Mouse (Mus musculus): Measurements from ENCODE around the gene Lsm4. TPM values are rescaled to one million over a fixed set of nuclear protein-coding genes. Genes with fewer than 3 reads are reported as not detected.
A peak's percentile ranks its signal among the peaks of the same experiment; 100 is the strongest.

Lsm4 gene
- 10 to 100 TPM; 73.2 to 75.9 TPM for total RNA-seq (2021)
- long read RNA-seq, experiment 1, transcript Lsm4-201 (5 exons, 925 nt) = major isoform, 36 of 39 reads
- long read RNA-seq, experiment 1, partial matches to known transcripts = 1 of 39 reads
- long read RNA-seq, experiment 1, other reads (novel, unspliced or antisense) = 2 of 39 reads
- long read RNA-seq, experiment 2, transcript Lsm4-201 (5 exons, 925 nt) = major isoform, 130 of 150 reads
- long read RNA-seq, experiment 2, partial matches to known transcripts = 11 of 150 reads
- long read RNA-seq, experiment 2, other reads (novel, unspliced or antisense) = 9 of 150 reads

DNA sequence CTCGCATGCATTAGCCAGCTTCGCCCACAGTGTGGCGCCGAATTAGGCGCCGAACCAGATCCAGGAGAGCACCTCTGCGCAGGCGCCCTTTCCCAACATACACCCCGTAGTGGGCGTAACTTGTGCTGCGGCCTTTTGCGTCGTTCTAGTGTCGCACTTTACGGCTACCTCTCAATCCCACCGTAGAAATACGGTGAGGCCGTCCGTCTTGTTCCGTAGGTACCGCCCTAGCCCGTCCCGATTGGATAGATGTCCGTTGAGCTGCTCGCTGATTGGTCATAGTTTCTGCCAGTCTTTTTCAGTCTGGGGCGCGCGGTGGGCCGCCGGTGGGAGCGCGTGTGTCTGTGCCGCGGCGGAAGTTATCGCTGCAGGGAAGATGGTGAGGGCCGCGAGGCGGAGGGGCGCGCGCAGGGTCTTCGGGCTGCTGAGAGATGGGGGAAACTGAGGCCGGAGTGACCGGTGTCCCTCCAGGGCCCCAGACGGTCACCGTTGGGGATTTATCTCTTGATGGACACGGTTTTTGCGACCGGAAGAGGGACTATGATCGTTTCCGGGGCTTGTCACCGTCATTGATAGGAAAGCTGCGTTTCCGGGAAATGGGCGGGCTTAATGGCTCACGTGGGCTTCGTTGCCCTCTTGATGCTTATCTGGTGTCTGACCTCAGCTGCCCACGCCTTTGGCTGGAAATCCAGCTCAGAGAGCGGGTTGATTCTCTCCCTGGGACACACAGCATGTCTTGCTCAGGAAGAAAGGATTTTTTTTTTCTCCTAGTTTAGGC lies at the start of gene Lsm4:
TSS of gene Lsm4 (plus strand) at position 170 of the 778 bp plus-strand sequence.
- DNase-seq (ENCODE audit: low spot score in 2 of 2) = peak; percentile 95 to 97

DNA sequence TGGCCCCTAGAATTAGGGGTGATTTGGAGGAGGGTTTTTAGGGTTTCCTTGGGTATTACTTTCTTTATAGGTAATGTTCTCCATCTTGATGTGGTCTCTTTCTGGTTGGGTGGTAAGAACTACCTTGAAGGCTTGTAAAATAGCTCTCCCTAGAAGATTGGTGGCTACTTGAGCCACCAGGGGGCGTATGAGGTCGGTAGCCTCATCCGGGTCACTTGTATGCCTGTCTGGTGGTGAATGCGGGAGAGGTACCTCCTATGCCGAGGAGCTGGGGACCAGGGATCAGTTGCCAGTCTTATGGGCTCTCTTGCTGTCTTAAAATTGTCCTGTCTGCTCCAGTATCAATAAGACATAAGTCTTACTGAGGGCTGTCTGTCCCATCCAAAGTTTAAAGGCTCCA lies 47.9 kb upstream of the Lsm4 start:
- DNase-seq (ENCODE audit: low spot score in 2 of 2) = peak; percentile 52 to 67

DNA sequence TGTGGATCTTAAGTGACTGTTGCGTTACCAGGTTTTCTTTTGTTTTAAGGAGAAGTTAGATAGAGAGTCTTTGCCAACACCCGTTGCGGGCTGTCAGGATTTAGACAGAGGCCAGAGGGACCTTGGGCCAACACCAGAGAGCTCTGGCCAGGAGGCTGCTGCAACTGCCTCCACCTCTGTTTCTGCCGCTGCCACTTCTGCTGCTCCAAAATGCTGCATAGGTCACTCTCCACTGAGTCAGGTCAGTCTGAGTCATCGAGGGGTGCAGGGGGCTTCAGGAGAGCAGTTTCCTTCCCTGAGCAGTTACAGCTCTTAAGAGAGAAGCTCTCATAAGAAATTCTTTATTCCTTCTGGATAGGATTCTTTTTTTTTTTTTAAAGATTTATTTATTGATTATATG lies 46.0 kb upstream of the Lsm4 start:
- no peak for DNase-seq (ENCODE audit: low spot score in 2 of 2)

DNA sequence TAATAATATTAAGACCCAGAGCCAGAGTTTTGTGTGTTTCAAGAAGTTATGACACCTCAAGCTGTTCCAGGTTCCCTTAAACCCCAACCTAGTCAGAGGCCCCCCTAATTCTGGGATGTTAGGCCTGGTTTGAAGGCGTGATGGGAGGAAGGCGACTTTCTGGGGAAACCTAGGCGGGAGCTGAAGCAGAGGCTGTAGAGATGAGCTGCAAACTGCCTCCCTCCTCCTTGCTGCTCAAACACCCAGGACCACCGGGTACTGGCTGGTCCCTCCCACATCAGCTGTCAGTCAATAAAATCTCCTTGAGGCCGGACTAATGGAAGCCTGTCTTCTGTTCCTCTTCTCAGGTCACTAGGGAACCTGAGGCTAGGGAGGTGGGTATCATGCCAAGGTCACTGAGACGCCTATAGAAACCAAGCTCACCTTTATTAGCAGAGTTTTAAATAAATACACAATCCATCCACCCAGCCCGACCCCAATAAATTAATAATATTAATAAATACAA lies 44.0 kb upstream of the Lsm4 start:
- no peak for DNase-seq (ENCODE audit: low spot score in 2 of 2)

DNA sequence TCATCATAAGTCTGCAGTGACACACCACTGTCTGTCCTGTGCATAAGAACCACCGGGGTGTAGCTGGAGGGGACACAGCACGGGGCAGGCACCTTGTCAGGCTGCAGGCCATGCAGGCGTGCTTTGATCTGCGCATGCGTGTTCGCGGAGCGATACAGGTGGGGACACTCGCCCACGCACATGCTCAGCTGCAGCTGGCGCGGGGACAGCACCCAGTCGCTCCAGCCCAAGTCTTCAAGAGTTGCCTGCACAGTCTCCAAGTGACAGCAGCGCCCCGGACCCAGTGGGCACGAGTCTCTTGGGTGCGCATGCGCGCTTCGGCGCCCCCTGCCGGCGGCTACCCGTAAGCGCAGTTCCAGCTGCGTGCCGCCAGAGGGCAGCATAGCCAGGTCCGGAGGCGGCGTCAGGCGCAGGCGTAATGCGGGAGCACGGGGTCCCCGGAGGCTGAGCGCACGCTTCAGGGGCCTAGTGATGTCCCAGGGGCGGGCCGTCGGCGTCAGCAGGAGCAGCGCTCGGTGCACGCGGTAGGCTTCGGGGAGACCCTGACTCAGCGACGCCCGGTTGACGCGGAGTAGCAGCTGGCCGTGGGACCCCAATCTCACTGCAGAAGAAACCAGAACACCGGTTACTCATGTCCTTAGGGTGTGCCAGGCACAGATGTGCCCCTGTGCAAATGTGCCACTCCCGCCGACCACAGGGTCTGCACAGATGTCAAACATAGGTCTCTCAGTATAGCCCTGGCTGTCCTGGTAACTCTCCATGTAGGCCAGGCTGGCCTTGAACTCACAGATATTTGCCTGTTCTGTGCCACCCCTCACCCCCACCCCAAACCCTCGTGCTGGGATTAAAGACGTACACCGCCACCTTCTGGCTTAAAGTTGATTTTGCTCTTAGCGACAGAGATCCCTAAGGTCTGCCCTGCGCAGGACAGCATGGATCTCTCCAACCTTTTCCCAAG lies 43.2 kb upstream of the Lsm4 start:
- DNase-seq (ENCODE audit: low spot score in 2 of 2) = peak; percentile 91 to 94

DNA sequence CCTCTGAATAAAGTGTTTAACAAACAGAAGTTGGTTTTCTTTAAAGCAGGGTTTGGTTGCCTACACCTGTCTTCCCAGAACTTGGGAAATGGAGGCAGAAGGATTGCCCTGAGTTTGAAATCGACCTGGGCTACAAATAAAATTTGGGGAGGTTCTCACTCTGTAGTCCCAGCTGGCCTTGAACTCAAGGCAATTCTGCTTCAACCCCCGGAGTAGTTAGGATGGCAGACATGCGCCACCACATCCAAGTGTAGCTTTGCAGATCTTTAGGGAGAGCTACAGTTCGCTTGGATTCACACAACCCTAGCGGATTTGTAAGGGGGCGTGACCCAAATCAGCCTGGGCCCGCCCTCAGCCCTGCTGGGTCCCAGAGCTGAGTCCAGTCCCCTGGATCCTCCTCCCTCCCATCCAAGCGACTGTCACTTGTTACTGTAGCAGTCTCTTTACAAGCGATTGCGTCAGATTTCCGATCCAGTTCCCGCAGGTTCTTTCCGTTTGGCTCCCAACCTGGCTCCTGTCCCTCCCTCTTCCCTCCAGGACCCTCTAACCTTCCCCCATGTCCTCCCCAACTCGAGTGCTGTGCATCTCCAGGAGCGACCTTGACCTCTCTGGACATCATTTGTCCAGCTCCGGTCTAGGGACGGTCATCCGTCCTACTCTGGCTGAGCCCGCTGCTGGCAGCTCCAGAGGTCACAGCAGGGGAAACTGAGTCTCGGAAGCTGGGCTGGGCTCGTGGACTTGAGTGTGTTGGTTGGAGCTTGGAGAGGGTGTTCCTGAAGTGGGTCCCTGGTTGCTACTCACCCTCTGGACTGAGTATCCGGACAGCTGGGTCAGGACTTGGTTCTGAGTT lies 42.3 kb upstream of the Lsm4 start:
- DNase-seq (ENCODE audit: low spot score in 2 of 2) = peak; percentile 57 to 64

DNA sequence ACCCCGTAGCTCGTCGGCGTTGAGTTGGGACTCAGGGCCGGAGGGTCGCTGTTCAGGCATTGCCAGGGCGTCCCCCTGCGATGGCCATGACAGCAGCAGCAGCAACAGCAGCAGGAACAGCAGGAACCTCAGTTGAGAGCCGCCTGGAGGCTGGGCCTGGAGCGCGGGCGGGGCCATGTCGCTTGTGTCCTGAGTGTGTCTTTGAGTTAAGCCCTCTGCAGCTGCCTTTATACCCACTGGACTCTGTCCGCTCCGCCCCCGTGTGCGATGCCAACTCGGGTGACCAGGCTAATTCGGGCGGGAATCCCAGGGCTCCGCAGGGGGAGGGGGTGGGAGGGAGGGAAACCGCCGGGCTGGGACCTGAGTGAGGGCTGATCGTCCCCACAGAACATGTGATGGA lies 41.6 kb upstream of the Lsm4 start:
- DNase-seq (ENCODE audit: low spot score in 2 of 2) = peak in 1 of 2 experiments; percentile 51

DNA sequence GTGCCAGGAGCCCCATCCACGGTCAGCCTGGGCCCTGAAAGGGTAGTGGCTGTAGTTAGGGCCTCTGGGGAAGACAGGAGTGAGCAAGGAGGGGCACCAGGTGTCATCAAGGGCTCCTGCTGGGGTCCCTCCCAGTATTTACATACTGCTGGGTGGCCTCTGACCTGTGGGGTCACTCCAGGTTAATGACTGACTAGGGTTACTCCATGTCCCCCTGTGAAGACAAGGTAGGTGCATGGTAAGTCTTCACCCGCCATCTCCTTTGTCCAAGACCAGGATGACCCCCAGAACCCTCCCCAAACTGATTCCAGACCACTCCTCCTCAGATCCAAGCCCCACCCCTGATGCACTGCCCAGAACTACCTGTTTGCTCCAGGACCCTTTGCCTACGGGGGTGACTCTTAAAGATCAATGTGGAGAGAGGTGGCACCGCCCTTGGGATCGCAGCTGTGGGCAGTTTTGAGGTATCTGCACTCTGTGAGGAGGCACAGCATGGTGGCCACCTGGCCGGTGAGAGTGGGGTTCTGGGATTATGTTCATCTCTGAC lies 40.6 kb upstream of the Lsm4 start, which contains the start of gene Gdf15:
TSS of gene Gdf15 (minus strand) at position 111 of the 547 bp plus-strand sequence.
- DNase-seq (ENCODE audit: low spot score in 2 of 2) = no peak

DNA sequence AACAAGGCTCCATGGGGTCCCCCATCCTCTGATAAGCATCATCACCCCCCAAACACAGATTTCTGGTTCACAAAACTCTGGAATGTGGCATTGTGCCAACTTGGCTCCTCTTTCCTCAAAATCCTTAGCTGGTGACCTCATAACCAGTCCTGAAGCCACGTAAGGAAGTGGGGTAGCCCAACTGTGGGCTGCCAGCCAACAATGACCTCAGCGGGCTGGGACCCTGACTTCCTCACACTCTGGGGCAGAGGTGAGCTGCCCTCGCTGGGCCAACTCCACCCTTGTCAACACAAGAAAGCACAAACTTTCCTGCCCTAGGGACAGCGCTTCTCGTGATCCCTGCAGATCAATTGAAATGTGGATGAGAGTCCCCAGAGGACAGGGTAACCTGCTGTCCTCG lies 39.0 kb upstream of the Lsm4 start:
- DNase-seq (ENCODE audit: low spot score in 2 of 2) = peak; percentile 59 to 79

DNA sequence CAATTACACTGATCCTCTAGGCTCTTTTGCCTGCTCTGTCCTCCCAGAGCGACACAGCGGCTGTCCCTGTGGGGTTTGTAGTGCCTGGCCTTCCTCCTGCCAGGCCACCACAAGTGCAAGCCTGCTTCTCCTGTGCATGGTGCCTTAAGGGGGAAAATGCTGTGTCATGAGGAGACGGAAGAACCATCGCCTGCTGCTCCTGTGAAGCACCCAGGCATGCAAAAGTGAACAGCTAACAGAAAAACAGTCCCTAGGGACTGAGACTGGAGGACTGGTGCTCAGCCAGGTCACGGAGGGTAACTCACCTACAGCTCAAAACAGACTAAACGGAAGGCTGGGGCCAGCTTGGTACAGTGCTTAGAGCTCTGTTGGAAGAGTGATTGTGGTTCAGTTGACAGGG lies 37.5 kb upstream of the Lsm4 start:
- no peak for DNase-seq (ENCODE audit: low spot score in 2 of 2)

DNA sequence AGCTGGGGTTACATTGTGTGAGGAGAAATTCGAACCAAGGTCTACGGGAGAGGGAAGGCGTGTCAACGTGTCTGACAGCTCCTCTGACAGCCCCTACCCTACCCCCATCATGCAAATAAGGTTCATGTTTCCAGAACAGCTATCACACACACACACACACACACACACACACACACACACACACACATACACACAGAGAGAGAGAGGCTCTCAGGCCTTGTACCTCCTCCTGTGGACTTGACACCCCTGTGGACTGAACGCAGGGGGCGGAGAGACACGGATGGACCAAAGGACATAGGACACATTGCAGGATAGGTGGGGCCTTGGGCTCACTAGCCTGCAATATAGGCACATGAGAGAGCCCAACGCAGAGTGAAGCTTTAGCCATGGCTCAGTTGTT lies 36.2 kb upstream of the Lsm4 start:
- no peak for DNase-seq (ENCODE audit: low spot score in 2 of 2)

DNA sequence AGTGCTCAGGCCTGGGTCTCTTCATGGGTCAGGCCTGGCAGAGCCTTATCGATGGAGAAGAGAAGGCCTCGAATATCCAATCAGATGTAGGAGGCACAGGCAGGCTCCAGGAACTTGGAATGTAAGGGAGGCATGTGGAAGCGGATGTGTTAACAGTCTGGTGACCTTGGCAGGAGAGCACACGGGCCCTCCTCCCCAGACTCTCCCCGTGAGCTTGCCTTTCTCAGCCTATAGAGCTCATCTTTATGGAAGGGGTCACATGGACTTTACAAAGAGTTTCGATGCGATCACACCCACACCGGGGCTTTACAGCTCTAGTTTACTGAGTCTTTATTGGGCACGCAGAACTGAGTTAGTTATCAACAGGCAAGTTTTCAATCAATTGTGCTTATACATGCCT lies 34.3 kb upstream of the Lsm4 start:
- no peak for DNase-seq (ENCODE audit: low spot score in 2 of 2)

DNA sequence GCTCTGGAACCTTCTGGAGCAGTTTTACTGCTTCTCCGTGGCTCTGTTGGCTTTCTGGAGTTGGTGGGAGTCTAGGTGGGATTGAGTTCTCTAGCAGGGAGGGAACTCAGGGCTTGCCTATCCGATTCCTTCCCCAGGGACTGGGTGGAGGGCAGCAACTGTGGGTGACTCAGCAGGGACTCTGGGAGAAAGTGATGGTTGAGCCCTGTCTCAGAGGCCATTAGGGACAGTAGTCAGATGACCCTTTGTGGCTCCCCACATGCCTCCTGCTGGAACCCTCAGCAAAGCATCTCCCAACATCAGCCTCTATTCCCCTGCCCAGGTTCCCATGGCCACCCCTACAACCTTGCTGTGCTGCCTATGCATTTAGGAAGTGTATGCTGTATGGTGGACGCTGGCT lies 30.0 kb upstream of the Lsm4 start:
- no peak for DNase-seq (ENCODE audit: low spot score in 2 of 2)

DNA sequence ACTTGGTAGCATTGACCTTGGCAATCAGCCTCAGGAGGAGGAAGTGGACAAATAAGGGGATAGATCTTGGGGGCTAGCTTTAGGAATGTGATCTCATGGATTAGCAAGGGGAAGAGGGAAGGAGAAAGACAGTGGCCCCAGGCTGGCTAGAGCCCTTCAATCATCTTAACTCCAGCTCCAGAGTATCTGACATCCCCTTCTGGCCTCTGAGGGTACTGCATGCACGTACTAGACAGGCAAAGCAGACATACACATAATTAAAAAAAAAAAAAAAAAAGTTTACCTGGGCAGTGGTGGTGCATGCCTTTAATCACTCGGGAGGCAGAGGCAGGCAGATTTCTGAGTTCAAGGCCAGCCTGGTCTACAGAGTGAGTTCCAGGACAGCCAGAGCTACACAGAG lies 29.0 kb upstream of the Lsm4 start:
- no peak for DNase-seq (ENCODE audit: low spot score in 2 of 2)

DNA sequence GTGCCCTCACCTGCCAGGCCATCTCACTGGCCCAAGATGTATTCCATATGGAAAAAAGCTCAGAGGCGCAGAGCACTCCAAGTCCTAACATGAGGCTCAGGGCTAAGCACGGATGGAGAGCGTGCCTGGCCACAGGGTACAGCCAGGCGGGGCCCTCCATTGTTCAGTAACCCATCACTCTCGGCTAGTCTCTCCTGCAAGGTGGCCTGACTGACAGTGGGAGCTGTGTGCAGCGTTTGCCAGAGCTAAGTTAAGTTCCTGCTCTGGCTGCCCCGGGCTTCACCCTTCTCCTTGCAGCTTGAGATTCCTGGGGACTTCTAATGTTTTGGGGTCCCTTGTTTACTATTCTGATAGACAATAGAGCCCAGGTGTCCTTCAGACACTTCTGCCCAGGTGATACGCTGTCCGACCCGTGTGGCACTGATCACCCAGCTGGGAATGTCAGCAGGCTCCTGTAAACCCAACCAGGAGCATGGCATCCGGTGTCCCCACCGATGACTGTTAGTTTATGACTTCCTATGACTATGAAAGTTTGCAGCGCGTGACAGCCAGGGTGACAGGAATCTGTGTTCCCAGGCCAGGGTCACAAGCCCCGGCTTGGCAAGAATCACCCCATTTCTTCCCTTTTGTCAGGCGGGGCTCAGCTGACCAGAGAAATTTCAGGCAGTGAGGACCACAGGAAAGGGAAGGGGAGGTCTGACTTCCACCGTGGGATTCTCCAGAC lies 27.4 kb upstream of the Lsm4 start:
- peak; percentile 51 to 56 for DNase-seq (ENCODE audit: low spot score in 2 of 2)

DNA sequence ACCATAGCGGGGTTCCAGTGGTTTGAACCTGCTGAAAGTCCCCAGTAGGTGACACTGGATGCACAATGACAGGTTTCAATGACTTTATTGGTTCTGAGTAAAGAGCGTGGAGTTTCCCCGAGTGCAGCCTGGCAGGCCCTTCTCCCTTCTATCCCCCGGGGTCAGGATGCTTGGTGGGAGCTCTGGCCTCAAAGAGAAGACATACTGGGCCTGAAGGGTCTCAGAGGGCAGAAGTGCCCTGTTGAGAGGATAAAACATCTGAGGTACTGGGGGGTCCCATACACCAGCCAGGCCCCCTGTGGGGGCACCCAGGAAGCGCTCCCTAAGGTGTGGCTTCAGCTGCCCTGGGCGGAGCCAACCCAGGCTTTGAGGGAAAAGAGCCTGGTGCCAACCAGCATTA lies 26.7 kb upstream of the Lsm4 start:
- no peak for DNase-seq (ENCODE audit: low spot score in 2 of 2)

DNA sequence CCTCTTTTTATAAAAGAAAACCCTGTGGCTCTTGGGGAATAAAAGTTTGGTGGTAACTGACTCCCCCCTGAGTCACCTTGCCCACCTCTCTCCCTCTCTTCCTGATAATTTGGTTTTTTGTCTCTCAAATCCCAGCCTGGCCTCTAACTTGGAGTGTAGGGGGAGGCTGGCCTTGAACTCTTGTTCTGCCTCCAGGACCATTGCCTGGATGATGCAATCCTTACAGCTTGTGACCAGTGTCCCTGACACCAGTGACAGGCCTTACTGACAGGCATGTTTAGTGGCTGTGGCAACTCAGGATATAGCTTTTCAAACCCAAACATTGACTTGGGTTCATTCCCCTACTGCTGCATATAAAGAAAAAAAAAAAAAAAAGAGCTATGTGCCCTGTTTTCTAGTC lies 26.3 kb upstream of the Lsm4 start:
- DNase-seq (ENCODE audit: low spot score in 2 of 2) = peak in 1 of 2 experiments; percentile 59

DNA sequence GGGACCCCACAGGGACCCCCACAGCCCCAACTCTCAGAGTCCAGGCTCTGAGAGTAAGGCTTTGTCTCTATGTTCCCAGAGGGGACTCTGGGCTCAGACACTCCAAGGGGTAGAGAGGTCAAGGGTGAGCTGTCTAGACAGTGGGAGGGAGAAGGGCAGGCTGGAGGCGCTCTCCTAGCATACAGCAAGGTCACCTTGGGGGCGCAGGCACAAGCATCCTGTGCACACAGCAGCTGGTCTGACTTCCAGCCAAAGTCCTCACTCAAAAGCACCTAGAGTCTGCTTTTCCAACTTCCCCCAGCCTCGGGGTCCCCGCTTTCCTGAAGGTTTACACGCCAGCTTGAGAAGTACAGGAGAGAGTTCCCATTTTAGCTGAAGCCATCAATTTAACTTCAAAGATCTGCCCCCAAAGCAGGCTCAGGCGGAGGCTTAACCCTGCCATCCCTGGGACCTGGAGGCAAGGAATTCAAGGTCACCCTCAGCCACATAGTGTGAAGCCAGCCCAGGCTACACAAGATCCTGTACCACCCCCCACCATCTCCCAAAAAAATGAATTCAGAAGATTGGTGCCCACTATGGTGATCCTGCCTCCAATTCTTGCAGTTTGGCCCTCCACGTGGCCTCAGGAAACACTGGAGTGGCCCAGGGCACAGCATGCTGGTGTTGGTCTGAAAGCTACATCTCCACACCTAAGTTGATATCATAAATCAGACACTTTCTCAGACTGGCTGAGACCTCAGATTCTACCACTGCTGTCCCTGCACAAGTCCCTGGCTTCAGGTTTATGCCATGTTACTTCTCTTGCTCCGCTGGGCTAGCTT lies 25.5 kb upstream of the Lsm4 start:
- no peak for DNase-seq (ENCODE audit: low spot score in 2 of 2)

DNA sequence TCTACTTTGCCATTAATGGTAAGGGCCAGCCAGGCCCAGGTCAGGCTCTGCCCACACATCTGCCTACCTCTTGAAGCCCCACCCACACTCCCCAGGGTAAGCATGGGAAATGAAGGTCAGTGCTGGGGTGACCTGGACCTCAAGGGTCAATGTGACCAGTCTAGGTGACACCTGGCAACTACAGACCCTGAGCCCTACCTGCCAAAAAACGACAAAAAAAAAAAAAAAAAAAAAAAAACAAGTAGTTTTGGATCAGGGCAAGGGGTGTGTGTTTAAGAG lies 24.9 kb upstream of the Lsm4 start:
- no peak for DNase-seq (ENCODE audit: low spot score in 2 of 2)
